Mouse (Mus musculus): ENCODE measurements around the gene Hcn4. TPM values are rescaled to one million over a fixed set of nuclear protein-coding genes. Genes with fewer than 3 reads are reported as not detected.

Hcn4 gene
- polyA plus RNA-seq, 1 experiment from 2014 or later = 0.10 TPM

DNA sequence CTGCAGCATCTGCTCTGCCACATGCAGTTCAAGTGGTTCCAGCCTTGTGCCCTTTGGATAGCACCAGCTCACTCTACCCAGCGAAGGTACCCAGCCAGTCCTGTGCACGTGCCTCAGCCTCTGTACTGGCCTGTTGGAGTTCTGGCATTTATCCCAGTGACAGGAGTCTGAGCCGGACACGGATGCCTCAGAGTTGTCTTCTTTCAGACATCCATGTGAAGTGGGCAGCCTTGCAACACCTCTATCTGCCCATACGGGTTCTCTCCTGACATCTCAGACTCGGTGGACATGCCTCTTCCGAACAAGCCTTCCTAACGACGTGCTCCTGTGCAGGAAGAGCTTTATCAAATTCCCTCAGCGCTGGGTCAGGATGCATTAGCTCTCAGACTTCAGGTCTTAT lies 47.9 kb downstream of the Hcn4 start:
- H3K27ac ChIP-seq (ENCODE audit: low read length) = no peak overlapping the region
- no peaks in the 10 kb centered on the region for H3K27me3 ChIP-seq (ENCODE audit: control insufficient read depth, insufficient read depth, low read length)
- no peaks in the 10 kb centered on the region for H3K4me1 ChIP-seq (ENCODE audit: control insufficient read depth, insufficient read depth, low read length)
- 59% methylated on average over 10 of the region's 10 CpGs for WGBS
- no peak overlapping the region for H3K4me2 ChIP-seq (ENCODE audit: low read depth, low read length)
- H3K9me3 ChIP-seq (replicated peaks; ENCODE audit: control insufficient read depth, low read length) = no peaks in the 10 kb centered on the region
- H3K36me3 ChIP-seq (ENCODE audit: control insufficient read depth, insufficient read depth, low read length) = peaks cover 2% of the 10 kb centered on the region; the same call in 1 of the 2 replicates
- ATAC-seq (ENCODE audit: insufficient read depth, low FRiP score) = no peak
- no peak overlapping the region for H3K4me3 ChIP-seq (replicated peaks; ENCODE audit: low read length)
- no peak overlapping the region for H3K9ac ChIP-seq (ENCODE audit: low read length)

DNA sequence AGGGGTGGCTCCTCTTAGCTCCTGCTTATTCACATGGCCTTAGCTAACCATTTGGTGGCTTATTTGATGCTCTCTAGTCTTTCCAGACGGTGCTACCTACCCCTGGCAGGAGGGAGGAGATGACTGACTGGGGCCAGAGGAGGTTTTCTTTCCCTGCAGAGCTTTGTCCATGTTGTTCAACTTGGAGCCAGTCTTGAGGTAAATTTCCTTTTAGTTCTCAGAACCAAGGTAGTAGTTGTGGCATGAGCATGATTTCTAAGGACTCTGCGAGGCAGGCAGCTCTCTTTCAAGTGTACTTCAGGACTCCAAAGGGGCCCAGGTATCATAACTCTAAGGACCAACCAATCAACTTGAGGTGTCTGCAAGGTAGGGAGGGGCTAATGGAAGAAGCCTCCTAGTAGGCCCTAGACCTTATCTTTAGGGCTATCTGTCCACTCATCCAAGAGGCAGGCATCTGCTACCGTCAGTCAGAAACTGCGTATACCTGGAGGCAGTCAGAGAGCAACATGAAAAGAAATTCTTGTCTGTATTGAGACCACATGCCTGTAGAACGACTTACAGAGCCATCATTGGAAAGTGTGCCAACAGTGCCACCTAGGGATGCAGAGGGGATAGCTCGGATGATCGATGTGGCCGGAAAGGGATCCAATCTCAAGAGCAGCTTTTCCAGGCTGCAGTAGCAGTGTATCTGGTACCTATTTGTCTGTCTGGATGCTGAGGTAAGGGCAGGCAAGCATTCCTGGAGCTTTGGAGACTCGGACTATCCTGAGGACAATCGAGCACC lies 50.5 kb downstream of the Hcn4 start:
- WGBS = 49% methylated on average over 10 of the region's 10 CpGs
- 0 out of 2 replicates have a peak, but pooled peaks have one; percentile 50 for ATAC-seq (ENCODE audit: insufficient read depth, low FRiP score)
- H3K27me3 ChIP-seq (ENCODE audit: control insufficient read depth, insufficient read depth, low read length) = no peaks in the 10 kb centered on the region

DNA sequence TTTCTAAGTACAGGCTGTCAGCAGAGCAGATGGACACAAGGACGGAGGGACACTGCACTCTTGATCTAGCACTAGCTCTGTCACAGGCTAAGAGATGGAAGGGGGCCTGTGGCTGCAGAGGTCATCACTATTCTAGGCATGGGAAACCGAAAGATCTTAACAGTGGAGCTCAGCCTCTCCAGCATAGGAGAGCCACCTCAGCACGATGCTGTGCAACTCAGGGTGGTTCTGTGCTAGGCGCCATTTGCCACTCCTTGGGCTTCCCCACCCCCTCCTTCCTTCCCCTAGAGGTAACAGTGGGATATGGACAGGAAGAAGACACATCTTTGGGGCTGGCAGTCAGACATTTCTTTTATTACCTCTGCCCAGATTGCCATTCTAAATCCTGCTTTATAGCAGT lies 51.1 kb downstream of the Hcn4 start:
- no peaks in the 10 kb centered on the region for H3K9me3 ChIP-seq (replicated peaks; ENCODE audit: control insufficient read depth, low read length)
- H3K4me1 ChIP-seq (ENCODE audit: control insufficient read depth, insufficient read depth, low read length) = no peaks in the 10 kb centered on the region
- no peak overlapping the region for H3K4me3 ChIP-seq (replicated peaks; ENCODE audit: low read length)
- no peaks in the 10 kb centered on the region for H3K27me3 ChIP-seq (ENCODE audit: control insufficient read depth, insufficient read depth, low read length)
- no peak overlapping the region for H3K9ac ChIP-seq (ENCODE audit: low read length)
- 81% methylated on average over 4 of the region's 4 CpGs for WGBS
- H3K27ac ChIP-seq (ENCODE audit: low read length) = no peak overlapping the region
- no peak for ATAC-seq (ENCODE audit: insufficient read depth, low FRiP score)
- no peak overlapping the region for H3K4me2 ChIP-seq (ENCODE audit: low read depth, low read length)
- peaks cover 7% of the 10 kb centered on the region; the same call in 1 of the 2 replicates for H3K36me3 ChIP-seq (ENCODE audit: control insufficient read depth, insufficient read depth, low read length)

More for the DNA sequence above, 50.5 kb downstream of the Hcn4 start:
- Histone ChIP-seq H3K4me1 (ENCODE audit: control insufficient read depth, insufficient read depth, low read length) (no peaks in the 10 kb centered on the region), H3K9ac (ENCODE audit: low read length) (no peak overlapping the region), H3K27ac (ENCODE audit: low read length) (no peak overlapping the region), H3K4me2 (ENCODE audit: low read depth, low read length) (no peak overlapping the region), H3K9me3 (replicated peaks; ENCODE audit: control insufficient read depth, low read length) (no peaks in the 10 kb centered on the region), H3K4me3 (replicated peaks; ENCODE audit: low read length) (no peak overlapping the region), H3K36me3 (ENCODE audit: control insufficient read depth, insufficient read depth, low read length) (peaks cover 7% of the 10 kb centered on the region; the same call in 1 of the 2 replicates)

DNA sequence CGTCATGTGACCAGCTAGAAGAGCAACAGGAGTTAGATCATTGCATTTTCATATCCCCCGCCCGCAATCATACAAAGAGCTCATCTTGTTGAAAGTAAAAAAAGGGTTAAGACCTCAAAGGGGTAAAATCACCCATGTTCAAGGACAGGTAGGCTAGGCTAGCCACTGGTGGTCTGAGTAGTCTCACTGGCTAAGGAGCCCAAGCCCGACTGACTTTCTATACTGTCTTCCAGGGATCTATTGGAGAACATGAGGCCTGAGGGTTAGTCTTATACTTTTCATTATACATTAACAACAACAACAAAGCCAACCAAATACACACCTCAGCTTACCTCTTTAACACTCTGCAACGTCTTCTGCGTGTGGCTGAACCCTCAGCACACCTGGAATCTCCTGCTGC lies 52.2 kb downstream of the Hcn4 start:
- ATAC-seq (ENCODE audit: insufficient read depth, low FRiP score) = no peak
- H3K27me3 ChIP-seq (ENCODE audit: control insufficient read depth, insufficient read depth, low read length) = no peaks in the 10 kb centered on the region
- WGBS = 93% methylated on average over 6 of the region's 6 CpGs
- H3K4me2 ChIP-seq (ENCODE audit: low read depth, low read length) = no peak overlapping the region
- H3K9ac ChIP-seq (ENCODE audit: low read length) = no peak overlapping the region
- peaks cover 7% of the 10 kb centered on the region; the same call in 1 of the 2 replicates for H3K36me3 ChIP-seq (ENCODE audit: control insufficient read depth, insufficient read depth, low read length)
- no peak overlapping the region for H3K27ac ChIP-seq (ENCODE audit: low read length)
- no peaks in the 10 kb centered on the region for H3K9me3 ChIP-seq (replicated peaks; ENCODE audit: control insufficient read depth, low read length)
- H3K4me3 ChIP-seq (replicated peaks; ENCODE audit: low read length) = no peak overlapping the region
- H3K4me1 ChIP-seq (ENCODE audit: control insufficient read depth, insufficient read depth, low read length) = no peaks in the 10 kb centered on the region

DNA sequence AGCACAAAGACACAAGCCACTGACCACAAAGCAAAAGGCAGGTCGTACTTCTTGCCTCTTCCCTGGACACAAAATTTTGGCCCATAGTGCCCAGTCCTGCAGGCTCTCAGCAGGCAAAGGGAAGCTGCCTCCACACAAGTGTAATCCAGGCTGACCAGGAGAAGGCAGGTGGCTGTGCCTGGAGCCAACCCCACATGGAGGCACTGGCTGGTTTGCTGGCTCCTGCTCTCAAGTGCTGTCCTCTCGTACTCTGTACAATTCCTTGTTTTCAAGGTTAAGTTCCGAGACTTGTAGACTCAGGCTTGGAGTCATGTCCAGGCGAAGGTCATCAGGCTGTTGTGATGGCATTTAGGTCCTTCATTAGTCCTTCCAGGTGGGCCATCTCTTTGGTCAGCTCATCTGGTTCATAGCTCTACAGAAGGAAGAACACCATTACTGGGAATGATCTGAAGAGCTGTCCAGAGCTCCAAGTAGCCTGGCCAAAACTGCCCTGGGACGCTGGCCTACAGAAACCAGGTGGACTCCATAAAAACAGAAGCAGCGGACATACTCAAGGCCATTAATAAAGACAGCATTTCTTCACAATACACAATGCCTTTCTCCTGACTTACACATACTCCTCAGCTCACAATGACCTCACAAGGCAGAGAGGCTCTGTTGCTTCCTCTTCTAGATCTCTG lies 53.9 kb downstream of the Hcn4 start:
- Histone ChIP-seq H3K4me3 (replicated peaks; ENCODE audit: low read length) (no peak overlapping the region), H3K36me3 (ENCODE audit: control insufficient read depth, insufficient read depth, low read length) (peaks cover 7% of the 10 kb centered on the region; the same call in 1 of the 2 replicates), H3K27ac (ENCODE audit: low read length) (no peak overlapping the region), H3K4me1 (ENCODE audit: control insufficient read depth, insufficient read depth, low read length) (no peaks in the 10 kb centered on the region), H3K4me2 (ENCODE audit: low read depth, low read length) (no peak overlapping the region), H3K9me3 (replicated peaks; ENCODE audit: control insufficient read depth, low read length) (no peaks in the 10 kb centered on the region), H3K9ac (ENCODE audit: low read length) (no peak overlapping the region), H3K27me3 (ENCODE audit: control insufficient read depth, insufficient read depth, low read length) (no peaks in the 10 kb centered on the region)
- ATAC-seq (ENCODE audit: insufficient read depth, low FRiP score) = no peak
- 90% methylated on average over 6 of the region's 6 CpGs for WGBS

DNA sequence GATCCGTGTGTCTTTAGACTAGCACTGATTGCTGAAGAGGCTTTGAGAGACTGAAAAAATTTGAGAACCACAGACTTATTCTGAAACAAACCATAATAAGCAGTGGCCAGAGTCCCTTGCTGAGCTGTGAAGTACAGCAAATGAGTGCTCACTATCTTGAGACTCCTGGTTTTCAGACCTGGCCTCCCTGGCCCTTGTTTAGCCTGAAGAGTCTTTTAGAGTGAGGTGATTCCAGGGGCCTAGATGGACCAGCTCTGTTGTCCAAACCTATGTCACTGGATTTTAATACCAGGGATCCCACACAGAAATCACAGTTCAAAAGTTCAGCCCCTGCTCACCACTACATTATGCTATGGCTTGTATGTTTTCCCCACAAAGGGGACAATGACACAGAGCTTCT lies 56.6 kb downstream of the Hcn4 start:
- Histone ChIP-seq H3K36me3 (ENCODE audit: control insufficient read depth, insufficient read depth, low read length) (peaks cover 5% of the 10 kb centered on the region; the same call in 1 of the 2 replicates), H3K27ac (ENCODE audit: low read length) (no peak overlapping the region), H3K9me3 (replicated peaks; ENCODE audit: control insufficient read depth, low read length) (no peaks in the 10 kb centered on the region), H3K4me3 (replicated peaks; ENCODE audit: low read length) (no peak overlapping the region), H3K27me3 (ENCODE audit: control insufficient read depth, insufficient read depth, low read length) (no peaks in the 10 kb centered on the region), H3K4me1 (ENCODE audit: control insufficient read depth, insufficient read depth, low read length) (no peaks in the 10 kb centered on the region), H3K4me2 (ENCODE audit: low read depth, low read length) (no peak overlapping the region), H3K9ac (ENCODE audit: low read length) (no peak overlapping the region)
- ATAC-seq (ENCODE audit: insufficient read depth, low FRiP score) = no peak
- 88% methylated on average over 1 of the region's 1 CpGs for WGBS

DNA sequence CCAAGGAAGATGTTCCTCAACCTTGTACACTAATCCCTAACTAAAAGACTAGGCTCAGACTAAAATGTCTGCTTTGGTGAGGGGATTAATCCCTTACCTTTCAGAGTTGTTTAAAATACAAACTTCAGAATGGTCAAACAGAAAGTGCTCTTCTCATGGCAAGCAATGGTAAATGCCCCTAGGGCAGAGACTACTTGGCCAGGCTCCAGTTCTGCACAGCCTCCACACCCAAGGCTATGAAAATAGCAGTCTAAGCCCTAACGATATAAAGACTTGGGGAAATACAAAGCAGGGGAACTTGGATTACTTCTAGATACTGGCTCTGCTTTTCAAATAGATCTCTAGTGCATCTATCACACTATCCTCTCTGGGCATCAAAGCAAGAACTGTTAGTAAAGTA lies 59.5 kb downstream of the Hcn4 start:
- Histone ChIP-seq H3K27me3 (ENCODE audit: control insufficient read depth, insufficient read depth, low read length) (no peaks in the 10 kb centered on the region), H3K4me1 (ENCODE audit: control insufficient read depth, insufficient read depth, low read length) (no peaks in the 10 kb centered on the region), H3K27ac (ENCODE audit: low read length) (no peak overlapping the region), H3K36me3 (ENCODE audit: control insufficient read depth, insufficient read depth, low read length) (no peaks in the 10 kb centered on the region), H3K9me3 (replicated peaks; ENCODE audit: control insufficient read depth, low read length) (no peaks in the 10 kb centered on the region), H3K9ac (ENCODE audit: low read length) (no peak overlapping the region), H3K4me2 (ENCODE audit: low read depth, low read length) (no peak overlapping the region), H3K4me3 (replicated peaks; ENCODE audit: low read length) (no peak overlapping the region)
- no peak for ATAC-seq (ENCODE audit: insufficient read depth, low FRiP score)
- WGBS = 40% methylated on average over 1 of the region's 1 CpGs

DNA sequence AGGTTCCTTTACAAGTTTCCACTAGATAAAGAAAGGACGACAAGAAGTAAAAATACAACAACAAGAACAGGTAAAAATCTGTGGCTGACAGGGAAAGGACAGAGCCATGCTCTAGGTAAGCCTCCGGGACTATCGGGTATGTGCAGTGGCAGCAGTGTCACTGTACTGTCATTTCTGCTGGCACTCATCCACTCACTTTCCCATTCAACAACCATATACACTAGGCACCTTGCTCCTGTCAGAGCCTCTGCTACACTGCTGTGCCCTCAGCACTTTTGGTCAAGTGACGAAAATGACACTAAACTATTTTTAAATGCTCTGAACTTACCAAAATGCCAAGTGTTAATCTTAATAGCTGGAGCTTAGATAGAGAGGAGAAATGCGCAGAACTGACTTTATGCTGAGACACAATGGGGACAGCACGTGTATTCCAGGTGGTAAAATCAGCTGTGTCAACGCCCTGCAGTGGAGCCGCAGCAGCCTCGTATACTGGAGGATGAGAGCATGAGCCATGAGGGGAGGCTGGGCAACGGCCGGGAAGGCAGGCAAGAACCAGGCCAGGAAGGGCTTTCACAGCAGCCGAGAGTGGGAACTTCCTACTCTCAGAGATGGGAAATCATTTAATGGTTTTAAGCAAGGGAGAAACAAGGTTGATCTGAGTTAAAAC lies 66.7 kb downstream of the Hcn4 start:
- no peak overlapping the region for H3K9ac ChIP-seq (ENCODE audit: low read length)
- ATAC-seq (ENCODE audit: insufficient read depth, low FRiP score) = no peak
- 83% methylated on average over 12 of the region's 12 CpGs for WGBS
- no peaks in the 10 kb centered on the region for H3K9me3 ChIP-seq (replicated peaks; ENCODE audit: control insufficient read depth, low read length)
- no peak overlapping the region for H3K4me2 ChIP-seq (ENCODE audit: low read depth, low read length)
- H3K27me3 ChIP-seq (ENCODE audit: control insufficient read depth, insufficient read depth, low read length) = no peaks in the 10 kb centered on the region
- H3K4me3 ChIP-seq (replicated peaks; ENCODE audit: low read length) = no peak overlapping the region
- no peak overlapping the region for H3K27ac ChIP-seq (ENCODE audit: low read length)
- 0 out of 2 replicates have a peak, but pooled peaks cover 2% of the 10 kb centered on the region for H3K36me3 ChIP-seq (ENCODE audit: control insufficient read depth, insufficient read depth, low read length)
- H3K4me1 ChIP-seq (ENCODE audit: control insufficient read depth, insufficient read depth, low read length) = no peaks in the 10 kb centered on the region

DNA sequence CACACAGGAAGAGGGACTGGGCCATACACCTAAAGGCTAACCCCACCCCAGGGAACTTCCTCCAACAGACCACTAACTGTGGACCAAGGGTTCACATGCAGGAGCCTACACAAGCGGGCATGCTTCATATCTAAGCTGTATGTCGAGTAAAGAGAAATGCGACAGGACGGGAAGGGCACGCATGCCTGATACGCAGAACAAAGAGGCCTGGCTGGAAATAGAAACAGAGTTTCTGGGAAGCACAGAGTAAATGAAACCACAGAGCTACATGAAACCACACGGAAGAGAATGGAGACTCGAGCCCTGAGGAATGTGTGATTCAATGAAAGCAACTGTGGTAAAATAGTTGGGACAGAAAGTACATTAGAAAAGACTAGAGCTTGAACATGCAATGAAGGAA lies 67.7 kb downstream of the Hcn4 start:
- H3K9me3 ChIP-seq (replicated peaks; ENCODE audit: control insufficient read depth, low read length) = no peaks in the 10 kb centered on the region
- 0 out of 2 replicates have a peak, but pooled peaks cover 2% of the 10 kb centered on the region for H3K36me3 ChIP-seq (ENCODE audit: control insufficient read depth, insufficient read depth, low read length)
- H3K27me3 ChIP-seq (ENCODE audit: control insufficient read depth, insufficient read depth, low read length) = no peaks in the 10 kb centered on the region
- no peak overlapping the region for H3K4me2 ChIP-seq (ENCODE audit: low read depth, low read length)
- no peak overlapping the region for H3K27ac ChIP-seq (ENCODE audit: low read length)
- H3K4me1 ChIP-seq (ENCODE audit: control insufficient read depth, insufficient read depth, low read length) = no peaks in the 10 kb centered on the region
- WGBS = 93% methylated on average over 8 of the region's 8 CpGs
- no peak overlapping the region for H3K4me3 ChIP-seq (replicated peaks; ENCODE audit: low read length)
- no peak for ATAC-seq (ENCODE audit: insufficient read depth, low FRiP score)
- no peak overlapping the region for H3K9ac ChIP-seq (ENCODE audit: low read length)
